Mouse (Mus musculus) embryonic facial prominence, embryonic 14.5 days (tissue): ENCODE data around the gene Art5. TPM values are rescaled to one million over a fixed set of nuclear protein-coding genes. Genes with fewer than 3 reads are reported as not detected.
"Not testable (repeated sequence)": the region's sequence is repeated elsewhere in the genome, so short reads cannot be mapped to it uniquely, and the experiment has no call there.

Experiments
- ATAC-seq: fragments of 200-750 bp; cut with Nextera tagmentation; 2 replicates; pipeline ENCODE4 v1.8.0; 2017; ENCODE audit warnings: low read depth, moderate number of reproducible peaks, moderate TSS enrichment
- DNase-seq: peaks from one replicate; pipeline ENCODE4 v3.0.0-alpha.2; 2015; ENCODE audit warnings: low spot score
- H3K27ac ChIP-seq: fragments of 300-500 bp; sonication (generic); replicated peaks from 2 replicates; pipeline ENCODE4 v1.5.1; 2014; ENCODE audit warnings: low read depth, mild to moderate bottlenecking, low read length, moderate library complexity
- H3K27me3 ChIP-seq: fragments of 300-500 bp; sonication (generic); replicated peaks from 2 replicates; pipeline ENCODE4 v1.6.1; 2014; ENCODE audit warnings: low read length; ENCODE audit not compliant: control insufficient read depth, insufficient read depth
- H3K36me3 ChIP-seq: fragments of 300-500 bp; sonication (generic); 2 replicates; pipeline ENCODE4 v1.6.1; 2014; ENCODE audit warnings: low read length, mixed read lengths; ENCODE audit not compliant: control insufficient read depth, insufficient read depth
- H3K4me1 ChIP-seq: fragments of 300-500 bp; sonication (generic); 2 replicates; pipeline ENCODE4 v1.6.1; 2014; ENCODE audit warnings: antibody characterized with exemption, low read length; ENCODE audit not compliant: control insufficient read depth, insufficient read depth
- H3K4me2 ChIP-seq: fragments of 300-500 bp; sonication (generic); 2 replicates; pipeline ENCODE4 v1.6.1; 2014; ENCODE audit warnings: low read depth, mild to moderate bottlenecking, low read length, moderate library complexity, mixed read lengths
- H3K4me3 ChIP-seq: fragments of 300-500 bp; sonication (generic); 2 replicates; pipeline ENCODE4 v1.5.1; 2014; ENCODE audit warnings: low read depth, mild to moderate bottlenecking, low read length
- H3K9ac ChIP-seq: fragments of 300-500 bp; sonication (generic); 2 replicates; pipeline ENCODE4 v1.6.1; 2014; ENCODE audit warnings: low read depth, mild to moderate bottlenecking, low read length, moderate library complexity, mixed read lengths
- H3K9me3 ChIP-seq: fragments of 300-500 bp; sonication (generic); 2 replicates; pipeline ENCODE4 v1.6.1; 2016; ENCODE audit warnings: low read length; ENCODE audit not compliant: control insufficient read depth
- WGBS: fragments of 180-500 bp; shearing (Covaris S2); extraction: QIAGEN DNeasy Blood & Tissue Kit; methylation state at CpG from one replicate; pipeline ENCODE4 v1.1.7; 2014; 5-methylcytosine and 5-hydroxymethylcytosine counted together
- polyA plus RNA-seq: library from polyadenylated mRNA; unstranded; fragments of >200 nt; fragmentation: Nextera tagmentation; extraction: Ambion mirVana; gene quantifications from 2 replicates; pipeline ENCODE4 v1.2.1, GENCODE M21; 2014

Art5 gene
- polyA plus RNA-seq, 1 experiment from 2014 or later: 2.9 TPM

- Histone ChIP-seq H3K27me3 (no peaks in the 10 kb centered on the region), H3K9me3 (no peaks in the 10 kb centered on the region), H3K4me2 (peak overlapping the region; percentile 75), H3K9ac (peak overlapping the region; percentile 74), H3K36me3 (peaks cover 10% of the 10 kb centered on the region), H3K4me3 (peak overlapping the region; percentile 78), H3K27ac (no peak overlapping the region), H3K4me1 (peaks cover 15% of the 10 kb centered on the region)
- DNase-seq (no peak), ATAC-seq (no peak)
- WGBS: 63% methylated on average over 6 of the region's 6 CpGs
Measured at GRCm38 (mm10) chr7:102066363-102066762, 42.9 kb downstream of the Art5 start.

- peaks cover 7% of the 10 kb centered on the region for H3K36me3 ChIP-seq
- H3K4me2 ChIP-seq: peak within 1 kb of the TSS; percentile 75
- DNase-seq (peak; percentile 98), ATAC-seq (peak; percentile 99)
- H3K27ac ChIP-seq: peak within 1 kb of the TSS; percentile 84
- peak within 1 kb of the TSS; percentile 74 for H3K9ac ChIP-seq
- no peaks in the 10 kb centered on the region for H3K27me3 ChIP-seq
- WGBS: under 1% methylated on average over 56 of the region's 56 CpGs
- H3K4me1 ChIP-seq: peaks cover 15% of the 10 kb centered on the region
- no peaks in the 10 kb centered on the region for H3K9me3 ChIP-seq
- H3K4me3 ChIP-seq: peak within 1 kb of the TSS; percentile 78
Measured at GRCm38 (mm10) chr7:102065046-102065891, 44.0 kb downstream of the Art5 start, which contains the start of the genes Rnf121, Xndc1 and Xntrpc. Rnf121 (minus strand) TSS chr7:102065469. Xndc1 (plus strand) TSS chr7:102065511. Xntrpc (plus strand) TSS chr7:102065713.

GRCm38 (mm10) chr7:102064655-102065045 is 44.6 kb downstream of the Art5 start:
- 0 out of 2 replicates have a peak overlapping the region, but pooled peaks have one; percentile 84 for H3K27ac ChIP-seq
- ATAC-seq: peak; percentile 10
- peaks cover 15% of the 10 kb centered on the region for H3K4me1 ChIP-seq
- H3K27me3 ChIP-seq: no peaks in the 10 kb centered on the region
- H3K9me3 ChIP-seq: no peaks in the 10 kb centered on the region
- 0% methylated on average over 9 of the region's 9 CpGs for WGBS
- peak overlapping the region; percentile 78 for H3K4me3 ChIP-seq
- H3K4me2 ChIP-seq: peak overlapping the region; percentile 75
- DNase-seq: peak; percentile 4
- H3K9ac ChIP-seq: peak overlapping the region; percentile 74
- peaks cover 8% of the 10 kb centered on the region for H3K36me3 ChIP-seq

- peak overlapping the region; percentile 78 for H3K4me3 ChIP-seq
- H3K27ac ChIP-seq: no peak overlapping the region
- no peaks in the 10 kb centered on the region for H3K9me3 ChIP-seq
- peak overlapping the region; percentile 75 for H3K4me2 ChIP-seq
- no peak for DNase-seq
- peaks cover 15% of the 10 kb centered on the region for H3K4me1 ChIP-seq
- WGBS: 78% methylated on average over 9 of the region's 9 CpGs
- H3K36me3 ChIP-seq: peaks cover 15% of the 10 kb centered on the region
- peak overlapping the region; percentile 74 for H3K9ac ChIP-seq
- no peak for ATAC-seq
- H3K27me3 ChIP-seq: no peaks in the 10 kb centered on the region
Measured at GRCm38 (mm10) chr7:102063891-102064290, 45.4 kb downstream of the Art5 start.

- peaks cover 16% of the 10 kb centered on the region for H3K36me3 ChIP-seq
- no peaks in the 10 kb centered on the region for H3K9me3 ChIP-seq
- no peak overlapping the region for H3K27ac ChIP-seq
- no peaks in the 10 kb centered on the region for H3K27me3 ChIP-seq
- no peak overlapping the region for H3K4me2 ChIP-seq
- H3K9ac ChIP-seq: no peak overlapping the region
- H3K4me3 ChIP-seq: no peak overlapping the region
- WGBS: 90% methylated on average over 1 of the region's 1 CpGs
- no peak for ATAC-seq
- DNase-seq: no peak
- H3K4me1 ChIP-seq: peaks cover 15% of the 10 kb centered on the region
Measured at GRCm38 (mm10) chr7:102062203-102062602, 47.1 kb downstream of the Art5 start.

- Histone ChIP-seq H3K36me3 (peaks cover 24% of the 10 kb centered on the region), H3K9me3 (no peaks in the 10 kb centered on the region), H3K4me1 (peaks cover 11% of the 10 kb centered on the region), H3K4me2 (no peak overlapping the region), H3K27me3 (no peaks in the 10 kb centered on the region), H3K4me3 (no peak overlapping the region), H3K27ac (no peak overlapping the region), H3K9ac (no peak overlapping the region)
- ATAC-seq: no peak
- no peak for DNase-seq
- WGBS: 97% methylated on average over 3 of the region's 3 CpGs
Measured at GRCm38 (mm10) chr7:102061353-102061752, 47.9 kb downstream of the Art5 start.

- H3K4me1 ChIP-seq, DNase-seq: not testable (repeated sequence)
Measured at GRCm38 (mm10) chr7:102048524-102048923, 60.8 kb downstream of the Art5 start.

More at GRCm38 (mm10) chr7:102048524-102048923, 60.8 kb downstream of the Art5 start:
- H3K27me3 ChIP-seq, H3K9ac ChIP-seq, ATAC-seq, H3K9me3 ChIP-seq, H3K4me3 ChIP-seq, H3K4me2 ChIP-seq, H3K27ac ChIP-seq: not testable (repeated sequence)
- peaks cover 22% of the 10 kb centered on the region for H3K36me3 ChIP-seq
